ENCODE assay signal across 15 mouse cellular contexts in genomic region chr10:71339463-71339862, GRCm38 (mm10). TPM values are rescaled to one million over a fixed set of nuclear protein-coding genes. Genes with fewer than 3 reads are reported as not detected.
DNase-seq lines count a peak whose midpoint lies in the region; ATAC-seq and TF ChIP-seq lines count a peak whose summit lies in the region.
"Had no signal": no experiment of that assay in that cellular context is flagged by ENCODE, and none has a peak within 500 bp of the region (broad histone marks: within the 10 kb centered on the region; RNA-seq: fewer than 3 reads in every experiment).

No protein-coding gene starts in this region.

- peaks cover 13% of the 10 kb centered on the region for H3K36me3 ChIP-seq in liver, adult 2 months (ENCODE audit: control insufficient read depth, insufficient read depth, low read length)
- H3K36me3 ChIP-seq in E14TG2a.4 (ENCODE audit: insufficient read depth, low read length): peaks cover 39% of the 10 kb centered on the region
- H3K36me3 ChIP-seq in intestine, postnatal 0 days (ENCODE audit: control insufficient read depth, insufficient read depth): peaks cover 13% of the 10 kb centered on the region
- peaks cover 11% of the 10 kb centered on the region; the same call in 1 of the 2 replicates for H3K36me3 ChIP-seq in small intestine, adult 2 months (ENCODE audit: control insufficient read depth, insufficient read depth, low read length)

- H3K9me3 ChIP-seq in E14TG2a.4 (ENCODE audit: low read length): no peaks in the 10 kb centered on the region
- no peaks in the 10 kb centered on the region for H3K9me3 ChIP-seq in intestine, postnatal 0 days (ENCODE audit: control insufficient read depth)
- H3K9me3 ChIP-seq: embryonic facial prominence, embryonic 12.5 days; forebrain, embryonic 10.5 days had no signal

- peaks cover 24% of the 10 kb centered on the region for H3K4me1 ChIP-seq in liver, adult 2 months (ENCODE audit: control insufficient read depth, insufficient read depth, low read length)
- peaks cover 80% of the 10 kb centered on the region for H3K4me1 ChIP-seq in E14TG2a.4 (replicated peaks; ENCODE audit: low read depth, low read length)
- peaks cover 16% of the 10 kb centered on the region for H3K4me1 ChIP-seq in intestine, postnatal 0 days (replicated peaks; ENCODE audit: control insufficient read depth, insufficient read depth, low read length)
- peaks cover 29% of the 10 kb centered on the region for H3K4me1 ChIP-seq in small intestine, adult 2 months (ENCODE audit: control insufficient read depth, insufficient read depth, insufficient read length, low read length)

- WGBS in liver, adult 2 months: 12% methylated on average over 4 of the region's 4 CpGs
- 48% methylated on average over 4 of the region's 4 CpGs for WGBS in intestine, postnatal 0 days
- WGBS in small intestine, adult 2 months: 13% methylated on average over 4 of the region's 4 CpGs

- TF ChIP-seq CTCF in liver, adult 2 months (IDR thresholded peaks at IDR 0.05; ENCODE audit: low read depth, low read length): no peak
- no peak for TF ChIP-seq CTCF in E14TG2a.4 (conservative IDR thresholded peaks at IDR 0.05; ENCODE audit: low read length)
- TF ChIP-seq CTCF in intestine, postnatal 0 days (IDR thresholded peaks at IDR 0.05; ENCODE audit: low read depth): no peak
- no peak for TF ChIP-seq CTCF in small intestine, adult 2 months (IDR thresholded peaks at IDR 0.05; ENCODE audit: extremely low read depth, insufficient read length, insufficient replicate concordance, low read depth, low read length)

- H3K4me2 ChIP-seq in intestine, postnatal 0 days (replicated peaks; ENCODE audit: low read depth): no peak overlapping the region
- H3K4me2 ChIP-seq: embryonic facial prominence, embryonic 12.5 days had no signal

- H3K27ac ChIP-seq in liver, adult 2 months (replicated peaks; ENCODE audit: insufficient read depth, low read depth, low read length): peak overlapping the region; percentile 99
- H3K27ac ChIP-seq in intestine, postnatal 0 days (ENCODE audit: low read depth, low read length): no peak overlapping the region
- peak overlapping the region; percentile 86 for H3K27ac ChIP-seq in small intestine, adult 2 months (ENCODE audit: insufficient read depth, low read depth, low read length)
- H3K27ac ChIP-seq: embryonic facial prominence, embryonic 12.5 days; forebrain, embryonic 10.5 days had no signal

- no peak for TF ChIP-seq POLR2A in liver, adult 2 months (IDR thresholded peaks at IDR 0.05; ENCODE audit: extremely low read depth, insufficient read depth, low read length)
- TF ChIP-seq POLR2A in small intestine, adult 2 months (IDR thresholded peaks at IDR 0.05; ENCODE audit: low read depth, low read length): no peak

- no peak for ATAC-seq in intestine, postnatal 0 days
- ATAC-seq: lung, postnatal 0 days had no signal

- H3K79me2 ChIP-seq in liver, adult 2 months (ENCODE audit: control insufficient read depth, insufficient read depth, low read length): peaks cover 28% of the 10 kb centered on the region; the same call in 1 of the 2 replicates

- no peaks in the 10 kb centered on the region for H3K27me3 ChIP-seq in liver, adult 2 months (ENCODE audit: control insufficient read depth, insufficient read depth, low read length)
- no peaks in the 10 kb centered on the region for H3K27me3 ChIP-seq in E14TG2a.4 (ENCODE audit: insufficient read depth, low read length)
- no peaks in the 10 kb centered on the region for H3K27me3 ChIP-seq in intestine, postnatal 0 days (replicated peaks; ENCODE audit: control insufficient read depth, insufficient read depth, low read length)
- no peaks in the 10 kb centered on the region for H3K27me3 ChIP-seq in small intestine, adult 2 months (ENCODE audit: control insufficient read depth, insufficient read depth, low read length)
- H3K27me3 ChIP-seq: embryonic facial prominence, embryonic 12.5 days had no signal

- DNase-seq in liver, adult 2 months (ENCODE audit: extremely low read depth, low read depth, low spot score): peak; percentile 70
- no peak for DNase-seq in liver
- no peak for DNase-seq in frontal cortex, postnatal 14 days (ENCODE audit: low spot score in 2 of 2)
- no peak for DNase-seq in left cerebral cortex, adult 8-10 months (ENCODE audit: low spot score in 2 of 2)
- no peak for DNase-seq in ovary, postnatal 36 days (ENCODE audit: low spot score)
- DNase-seq: cerebellum, adult 9-11 months; heart, postnatal 36 days; layer of hippocampus, adult 9-11 months; right cerebral cortex, adult 18-20 months had no signal

- peak overlapping the region; percentile 39; the same call in 1 of the 2 replicates for H3K4me3 ChIP-seq in liver, adult 2 months (ENCODE audit: insufficient read depth, low read depth, low read length)
- H3K4me3 ChIP-seq in E14TG2a.4 (replicated peaks; ENCODE audit: low read length): peak overlapping the region; percentile 39
- no peak overlapping the region for H3K4me3 ChIP-seq in intestine, postnatal 0 days (ENCODE audit: low read depth, low read length)
- H3K4me3 ChIP-seq in small intestine, adult 2 months (ENCODE audit: low read depth, low read length): peak overlapping the region; percentile 18; the same call in 1 of the 2 replicates
- H3K4me3 ChIP-seq: embryonic facial prominence, embryonic 12.5 days; forebrain, embryonic 10.5 days had no signal

- H3K9ac ChIP-seq in liver, adult 2 months (ENCODE audit: low read depth, low read length): peak overlapping the region; percentile 75
- H3K9ac ChIP-seq in intestine, postnatal 0 days (ENCODE audit: low read depth, low read length): 0 out of 2 replicates have a peak overlapping the region, but pooled peaks have one; percentile 17
- H3K9ac ChIP-seq: embryonic facial prominence, embryonic 12.5 days had no signal

RNA-seq across cellular contexts. Expression of gene Cisd1, which starts 5.3 kb away (rescaled TPM):
- 159 and 205 TPM in 2 replicates for total RNA-seq in liver, adult 2 months (2014; rRNA removed)
- 209 and 211 TPM in 2 replicates for polyA plus RNA-seq in liver, adult 2 months (2012; rRNA removed)
- 197 and 204 TPM in 2 replicates for polyA plus RNA-seq in intestine, postnatal 0 days (2015; fragmentation: Nextera tagmentation; extraction: Ambion mirVana)
- polyA plus RNA-seq in small intestine, adult 2 months (2012; rRNA removed): 47.2 and 75.8 TPM in 2 replicates
- total RNA-seq in left cerebral cortex, adult 8-10 months (2022): 100 to 1,000 TPM; 121 to 129 (median 127) TPM

RNA-seq across cellular contexts. Expression of gene Ipmk, which starts 8.1 kb away (rescaled TPM):
- 46.2 and 54.8 TPM in 2 replicates for total RNA-seq in liver, adult 2 months (2014; rRNA removed)
- polyA plus RNA-seq in liver, adult 2 months (2012; rRNA removed): 11.6 and 13.7 TPM in 2 replicates
- 32.4 and 36.6 TPM in 2 replicates for polyA plus RNA-seq in intestine, postnatal 0 days (2015; fragmentation: Nextera tagmentation; extraction: Ambion mirVana)
- polyA plus RNA-seq in small intestine, adult 2 months (2012; rRNA removed): 35.2 and 111 TPM in 2 replicates
- 10 to 100 TPM; 25.8 to 31.7 (median 29.2) TPM for total RNA-seq in left cerebral cortex, adult 8-10 months (2022)

RNA-seq across cellular contexts. Expression of gene Ube2d1, which starts 54.4 kb away (rescaled TPM):
- total RNA-seq in liver, adult 2 months (2014; rRNA removed): 5.3 and 6.2 TPM in 2 replicates
- polyA plus RNA-seq in liver, adult 2 months (2012; rRNA removed): 8.0 and 9.5 TPM in 2 replicates
- polyA plus RNA-seq in intestine, postnatal 0 days (2015; fragmentation: Nextera tagmentation; extraction: Ambion mirVana): 29.9 and 33.6 TPM in 2 replicates
- polyA plus RNA-seq in small intestine, adult 2 months (2012; rRNA removed): 10.2 and 18.4 TPM in 2 replicates
- 10 to 100 TPM; 44.2 to 53.7 (median 48.5) TPM for total RNA-seq in left cerebral cortex, adult 8-10 months (2022)
